Mouse (Mus musculus) lung, postnatal 14 days (tissue): ENCODE results near the gene Nmnat3.
A peak's percentile ranks its signal among the peaks of the same experiment; 100 is the strongest.

Experiments used
- DNase-seq: peaks from one replicate; pipeline ENCODE4 v3.0.0; 2021

Gene Nmnat3

DNA sequence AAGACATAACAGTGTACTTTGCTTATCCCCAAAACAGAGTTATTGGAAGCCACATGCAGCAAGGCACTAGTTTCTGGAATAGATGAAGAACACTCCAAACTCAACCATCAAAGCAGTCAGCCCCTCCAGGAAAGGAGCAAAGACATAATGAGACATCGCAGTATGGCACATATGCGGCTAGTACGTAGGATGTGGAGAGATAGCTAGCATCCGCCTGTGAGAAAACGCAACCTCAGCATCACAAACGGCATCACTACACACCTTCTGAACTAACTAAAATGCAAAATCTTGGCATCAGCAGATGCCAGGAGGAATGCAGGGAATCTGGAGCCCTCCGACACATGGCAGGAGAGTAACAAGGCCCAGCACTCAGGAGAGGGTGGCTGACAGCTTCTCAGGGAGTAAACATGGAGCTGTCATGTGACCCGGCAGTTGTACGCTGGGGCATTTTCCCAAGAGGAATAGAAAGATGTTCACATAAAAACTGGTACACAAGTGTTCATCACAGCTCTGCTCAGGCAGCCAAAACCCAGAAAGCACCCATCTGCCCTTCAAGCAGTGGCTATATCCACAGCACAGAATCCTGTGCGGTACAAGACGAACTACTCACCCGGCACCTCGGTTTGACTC lies 80.2 kb downstream of the Nmnat3 start:
- DNase-seq, result no peak

DNA sequence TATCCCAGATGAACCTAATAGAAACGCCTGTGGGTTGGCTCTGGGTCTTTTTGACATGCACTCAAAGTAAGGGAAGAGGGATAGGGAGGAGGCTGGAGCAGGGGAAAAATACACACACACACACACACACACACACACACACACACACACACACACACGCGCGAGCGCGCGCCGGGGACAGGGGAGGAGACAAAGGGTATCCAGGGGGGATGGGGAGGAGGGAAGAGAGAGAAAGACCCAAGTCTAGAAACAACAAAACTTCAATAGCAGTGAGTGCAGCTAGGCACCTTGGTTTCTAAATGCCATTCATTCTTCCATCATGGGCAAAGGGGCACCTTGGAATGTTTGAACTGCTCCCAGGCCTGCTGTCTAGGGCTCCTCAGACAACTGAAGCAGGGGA lies 82.5 kb downstream of the Nmnat3 start:
- DNase-seq, result no peak

DNA sequence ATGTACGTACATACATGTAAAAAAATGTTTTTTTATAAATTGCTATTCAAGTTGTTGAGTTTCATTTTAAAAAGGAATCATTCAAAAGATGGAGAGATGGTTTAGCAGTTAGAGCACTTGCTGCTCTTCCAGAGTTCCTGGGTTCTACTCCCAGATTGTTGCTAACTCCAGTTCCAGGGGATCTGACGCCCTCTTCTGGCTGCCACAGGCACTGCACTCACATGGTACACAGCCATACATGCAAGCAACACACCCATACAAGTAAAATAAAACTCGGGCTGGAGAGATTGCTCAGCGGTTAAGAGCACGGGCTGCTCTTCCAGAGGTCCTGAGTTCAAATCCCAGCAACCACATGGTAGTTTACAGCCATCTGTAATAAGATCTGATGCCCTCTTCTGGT lies 86.1 kb downstream of the Nmnat3 start:
- DNase-seq, result no peak

DNA sequence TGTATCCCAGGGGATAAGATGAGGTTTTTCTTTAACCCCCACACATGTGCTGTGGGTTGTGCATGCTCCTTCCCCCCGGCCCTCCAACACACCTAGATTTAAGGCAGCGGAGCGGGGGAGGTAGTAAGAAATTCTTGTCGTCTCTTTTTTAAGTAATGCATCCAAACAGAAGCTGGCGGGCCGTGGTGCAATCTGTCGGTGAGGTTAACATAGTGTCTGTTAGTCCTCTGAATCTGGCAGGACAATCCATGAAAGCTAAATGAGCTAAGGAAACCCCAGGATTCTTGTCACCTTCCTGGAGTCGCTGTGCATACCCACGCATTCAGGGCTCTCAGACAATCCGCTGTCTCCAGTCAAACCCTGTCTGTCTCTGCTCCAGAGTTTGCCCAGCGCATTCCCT lies 87.7 kb downstream of the Nmnat3 start:
- DNase-seq, result no peak

DNA sequence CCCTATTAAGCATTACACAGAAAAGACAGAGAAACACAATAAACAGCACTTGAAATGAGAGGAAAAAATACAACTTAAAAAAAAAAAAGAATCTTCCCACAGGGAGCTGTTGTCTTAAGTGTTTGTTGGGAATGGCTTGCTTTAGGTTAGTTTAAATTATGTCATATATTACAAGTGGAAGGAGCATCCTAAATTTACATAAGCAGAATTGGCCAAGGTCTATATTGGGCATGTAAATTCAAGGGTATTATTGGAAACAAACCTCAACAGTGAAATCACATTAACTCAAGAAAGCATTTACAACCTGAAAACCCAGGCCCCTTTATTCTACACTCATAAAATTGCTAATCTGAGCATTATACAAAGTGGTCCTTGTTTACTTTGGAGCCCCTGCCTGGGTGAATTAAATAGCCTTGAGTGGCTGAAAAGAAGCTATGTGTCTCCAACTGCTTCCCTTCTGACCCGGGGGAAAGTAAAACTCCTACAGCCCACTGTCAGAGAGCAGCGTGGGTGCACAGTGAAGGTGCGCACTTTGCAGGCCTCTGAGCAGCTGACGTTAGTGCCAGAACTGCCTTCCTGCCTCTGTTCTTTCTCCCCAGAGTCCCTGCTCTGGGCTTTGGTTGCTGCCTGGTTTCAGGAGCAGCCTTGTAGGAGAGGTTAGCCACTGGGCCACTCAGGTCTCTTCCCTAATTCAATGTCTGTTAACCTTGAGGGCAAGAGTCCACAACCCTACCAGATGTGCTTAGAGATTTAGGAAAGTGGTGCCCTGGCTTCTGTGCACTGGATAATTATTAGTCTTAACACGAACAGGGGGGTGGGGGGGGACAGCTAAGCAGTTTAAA lies 88.3 kb downstream of the Nmnat3 start:
- no peak for DNase-seq

DNA sequence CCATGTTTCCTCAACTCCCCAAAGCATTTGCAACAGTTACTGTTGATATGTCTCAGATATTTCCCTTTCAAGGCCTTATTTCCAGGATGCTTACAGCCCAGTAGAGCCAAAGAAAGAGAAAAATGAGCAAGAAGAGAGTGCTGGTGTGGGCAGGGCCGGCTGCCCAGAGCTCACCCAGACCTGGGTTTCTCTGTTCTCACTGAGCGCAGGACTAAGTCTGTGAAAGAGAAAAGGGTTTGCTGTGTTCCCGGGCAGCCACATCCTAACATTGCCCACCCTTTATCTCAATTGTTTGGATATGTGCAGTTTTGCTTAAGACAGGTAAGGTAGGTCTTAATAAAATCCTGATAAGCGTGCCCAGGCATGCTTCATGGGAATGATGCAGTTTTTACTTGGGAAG lies 92.5 kb downstream of the Nmnat3 start:
- no peak for DNase-seq

DNA sequence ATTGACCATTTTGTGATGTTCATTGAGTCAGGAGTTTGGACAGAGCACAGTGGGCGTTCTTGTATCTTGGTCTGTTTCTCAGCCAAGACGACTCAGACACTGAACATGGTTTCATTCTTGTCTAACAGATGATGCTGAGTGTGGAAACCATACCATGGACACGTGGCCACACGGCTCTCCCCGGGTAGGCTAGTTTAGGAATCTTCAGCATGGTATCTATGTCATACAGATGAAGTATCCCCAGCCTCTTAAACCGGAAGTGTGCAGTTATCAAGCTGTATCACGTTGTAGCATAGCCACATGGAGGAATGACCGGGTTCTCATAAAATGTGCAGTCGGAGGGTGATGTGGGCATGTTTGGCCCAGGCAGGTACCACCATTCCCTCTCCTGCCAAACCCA lies 93.4 kb downstream of the Nmnat3 start:
- DNase-seq, result no peak

DNA sequence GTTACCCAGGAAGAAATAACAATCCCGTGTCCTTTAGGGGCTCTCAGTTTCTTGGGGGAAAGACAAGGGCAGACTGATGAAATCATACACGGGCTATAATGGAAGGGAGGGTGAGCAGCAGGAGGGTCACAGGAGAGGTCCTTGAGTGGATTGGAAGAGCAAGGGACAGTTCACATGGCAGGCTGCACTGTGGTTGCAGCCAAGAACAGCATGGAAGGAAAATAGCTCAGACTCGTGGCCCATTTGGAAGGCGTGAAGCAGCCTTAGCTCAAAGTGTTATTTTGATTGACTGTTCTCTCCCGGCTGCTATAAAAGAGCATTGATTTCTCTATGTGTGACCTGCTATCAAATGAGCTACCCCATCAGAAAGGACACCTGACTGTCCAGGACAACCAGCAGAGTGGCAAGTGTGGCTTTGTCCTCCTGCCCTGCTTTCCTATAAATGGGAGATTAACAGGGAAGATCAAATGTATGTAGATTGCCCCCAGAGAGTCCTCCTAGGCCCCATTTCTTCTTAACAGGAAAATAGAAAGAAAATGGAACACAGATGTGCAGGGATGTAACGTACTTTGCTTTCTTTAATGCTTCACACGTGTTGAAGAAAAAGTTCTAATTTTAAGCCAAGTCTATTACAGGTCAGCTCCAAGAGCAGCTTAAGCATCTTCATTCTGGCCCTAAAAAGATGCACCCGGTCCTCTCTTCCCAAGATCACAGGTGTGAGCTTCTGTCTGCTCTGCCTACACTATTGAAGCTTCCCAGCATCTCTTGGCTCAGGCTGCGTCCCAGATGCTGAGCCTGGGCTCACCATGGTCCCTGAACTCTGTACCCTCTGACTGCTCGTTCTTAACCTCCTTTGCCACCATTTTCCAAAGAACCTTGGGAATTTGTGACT lies 100.8 kb downstream of the Nmnat3 start:
- no peak for DNase-seq

DNA sequence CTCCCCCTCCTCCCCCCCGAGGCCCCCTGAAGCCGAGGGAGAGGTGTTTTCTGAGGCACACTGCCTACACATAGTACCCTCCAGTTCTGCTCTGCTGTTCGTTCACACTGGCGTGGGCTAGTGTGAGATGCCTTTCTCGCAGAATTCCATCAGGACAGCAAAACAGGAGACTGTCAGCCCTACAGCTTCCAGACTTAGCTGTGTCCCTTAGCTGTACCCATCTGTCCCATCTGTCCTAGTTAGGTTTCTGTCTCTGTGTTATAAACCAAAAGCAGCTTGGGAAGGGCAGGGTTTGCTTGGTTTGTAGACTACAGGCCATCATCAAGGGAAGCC lies 101.4 kb downstream of the Nmnat3 start:
- no peak for DNase-seq

DNA sequence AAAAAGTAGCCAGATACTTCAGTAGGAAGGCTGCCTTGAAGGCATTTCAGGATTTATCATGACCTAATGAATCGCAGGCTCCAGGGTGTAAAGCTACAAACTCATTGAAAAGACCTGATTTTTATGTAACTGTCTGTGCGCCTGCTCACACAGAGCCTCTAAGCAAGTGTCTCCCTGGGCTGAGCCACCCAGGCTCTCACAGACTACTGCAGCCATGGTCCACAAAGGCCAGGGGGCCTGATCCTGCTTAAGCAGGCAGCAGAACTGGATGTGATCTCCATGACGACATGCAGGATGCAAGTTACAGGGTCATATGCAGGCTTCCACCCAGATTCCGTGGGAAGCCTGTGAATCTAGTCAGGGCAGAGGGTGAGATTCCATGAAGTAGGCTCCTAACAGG lies 106.3 kb downstream of the Nmnat3 start:
- no peak for DNase-seq

DNA sequence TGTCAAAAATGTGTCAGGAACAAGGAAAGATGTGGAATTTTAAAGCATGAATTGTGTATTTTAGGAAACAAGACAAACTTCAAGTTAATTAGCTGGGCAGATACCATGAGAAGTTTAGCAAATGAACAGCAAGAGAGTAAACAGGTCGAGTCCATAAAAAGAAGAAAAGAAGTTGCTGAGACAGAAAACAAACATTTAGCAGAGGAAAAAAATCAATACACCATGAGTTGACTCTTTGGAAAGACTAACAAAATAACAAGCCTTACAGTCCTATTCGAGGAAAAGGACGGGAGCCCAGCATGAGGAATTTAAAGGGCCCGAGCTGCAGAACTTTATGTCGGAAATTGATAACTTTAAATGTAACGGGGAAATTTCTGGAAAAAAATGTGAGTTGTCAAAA lies 110.0 kb downstream of the Nmnat3 start:
- no peak for DNase-seq

DNA sequence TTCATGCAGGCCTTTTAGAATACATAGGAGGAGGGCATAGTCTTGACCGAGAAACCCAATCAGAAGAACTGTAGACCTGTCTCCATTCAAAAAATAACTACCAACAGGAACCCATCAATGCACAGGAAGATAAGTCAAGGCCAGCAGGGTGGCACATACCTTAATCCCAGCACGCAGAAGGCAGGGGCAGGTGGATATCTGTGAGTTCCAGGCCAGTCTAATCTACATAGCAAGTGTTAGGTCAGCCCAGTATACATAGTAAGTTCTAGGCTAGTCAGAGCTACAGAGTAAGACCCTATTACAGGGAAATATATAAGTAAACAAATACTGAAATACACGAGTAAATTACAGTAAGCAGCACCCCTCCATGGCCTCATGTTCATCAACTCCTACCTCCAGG lies 110.6 kb downstream of the Nmnat3 start:
- no peak for DNase-seq

DNA sequence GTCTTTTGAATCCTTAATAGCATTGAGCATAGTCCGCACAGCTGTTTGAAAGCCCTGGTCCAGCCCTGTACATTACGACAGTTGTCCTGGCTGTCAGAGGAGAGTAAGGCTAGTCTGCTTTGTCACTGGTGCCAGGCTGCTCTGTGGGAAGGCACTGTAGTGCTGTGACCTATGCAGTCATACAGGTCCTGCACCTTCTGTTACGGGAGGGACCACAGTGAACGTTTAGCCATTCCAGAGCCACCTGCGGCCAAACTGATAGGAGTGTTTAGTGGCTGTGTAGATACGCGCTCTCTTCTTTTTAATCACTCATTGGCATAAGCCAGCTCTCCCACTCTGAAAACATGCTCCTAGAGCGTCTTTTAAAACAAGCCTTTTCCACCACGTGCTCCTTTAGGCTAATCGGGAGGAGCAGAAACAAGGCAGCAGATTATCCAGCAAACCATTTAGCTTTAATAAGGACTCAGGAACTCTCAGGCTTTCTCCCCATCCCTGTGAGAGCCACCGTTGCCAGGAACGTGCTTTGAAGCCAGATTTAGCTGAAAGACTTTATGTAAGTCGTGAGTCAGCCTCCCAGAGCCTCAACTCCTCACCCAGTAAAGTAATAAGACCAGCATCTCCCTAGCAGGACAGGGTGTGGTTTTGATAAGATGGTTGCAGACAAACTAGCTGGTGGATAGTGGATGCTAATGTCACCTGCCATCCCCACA lies 113.1 kb downstream of the Nmnat3 start:
- no peak for DNase-seq

DNA sequence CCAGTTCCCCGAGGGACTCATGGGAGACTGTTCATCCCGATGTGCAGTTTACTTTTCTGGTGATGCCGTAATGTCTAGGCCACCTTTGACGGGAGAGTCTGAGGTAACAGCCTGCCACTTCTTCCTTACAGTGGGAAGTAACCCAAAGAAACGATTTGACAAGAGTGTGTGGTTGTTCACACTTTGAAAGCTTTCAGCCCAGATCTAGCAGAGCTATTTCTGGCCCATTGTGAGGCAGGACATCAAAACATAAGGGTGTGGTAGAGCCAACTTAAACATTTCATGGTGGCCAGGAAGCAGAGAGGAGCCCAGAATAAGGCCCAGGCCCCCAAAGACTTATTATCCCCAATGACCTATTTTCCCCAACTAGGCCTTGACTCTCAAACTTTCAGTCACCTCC lies 114.4 kb downstream of the Nmnat3 start:
- no peak for DNase-seq

DNA sequence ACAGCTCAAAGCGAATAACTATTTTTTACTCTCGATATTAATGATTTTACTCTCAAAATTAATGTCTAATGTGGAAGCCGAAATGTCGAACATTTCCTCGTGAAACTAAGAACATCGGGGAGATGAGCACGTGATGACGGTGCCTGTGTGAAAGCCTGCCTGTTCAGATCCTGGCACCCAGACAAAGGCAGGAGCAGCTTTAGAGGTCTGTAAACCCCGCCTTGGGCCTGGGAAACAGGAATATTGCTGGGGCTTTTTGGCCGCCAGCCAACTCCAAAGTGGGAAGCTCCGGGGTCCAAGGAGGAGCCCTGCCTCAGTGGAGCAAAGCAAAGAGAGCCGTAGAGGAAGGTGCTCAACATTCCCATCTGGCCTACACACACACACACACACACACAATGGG lies 120.5 kb downstream of the Nmnat3 start:
- no peak for DNase-seq

DNA sequence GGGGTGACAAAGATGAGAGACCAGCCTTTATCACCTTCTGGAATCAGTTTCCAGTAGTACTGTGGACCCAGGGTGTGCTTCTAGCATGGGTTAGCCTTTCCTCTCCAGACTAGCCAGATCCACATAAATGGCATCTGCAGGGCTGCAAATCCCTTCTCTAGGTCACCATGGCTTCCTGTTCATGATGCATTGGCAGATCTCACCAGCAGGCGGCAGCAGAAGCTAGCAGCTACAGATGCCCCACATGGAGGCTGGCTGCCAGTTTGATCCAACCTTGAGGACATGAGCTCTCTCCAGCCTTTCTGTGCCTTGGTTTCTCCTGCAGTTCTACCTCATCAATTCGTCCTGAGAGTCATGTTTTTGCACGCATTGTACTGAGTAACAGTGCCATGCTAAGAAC lies 121.9 kb downstream of the Nmnat3 start:
- DNase-seq, result peak; percentile 79

DNA sequence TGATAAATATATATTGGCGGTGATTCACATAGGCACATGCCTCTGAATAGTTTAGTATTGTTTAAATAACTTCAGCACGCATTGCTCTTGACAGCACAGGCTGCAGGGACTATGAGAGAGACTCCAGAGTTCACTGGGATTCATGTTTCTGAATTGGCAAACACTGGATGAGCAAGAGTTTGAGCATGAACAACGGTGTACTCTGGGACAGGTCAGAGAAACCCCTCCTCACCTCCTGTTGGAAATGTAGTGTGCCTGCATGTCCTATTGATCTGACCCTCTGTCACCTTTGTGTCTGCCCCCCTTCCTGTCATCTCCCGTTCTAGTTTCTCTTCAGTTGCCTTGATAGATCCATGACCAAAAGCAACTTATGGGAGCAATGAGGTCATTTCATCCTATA lies 128.2 kb downstream of the Nmnat3 start:
- DNase-seq, result no peak

DNA sequence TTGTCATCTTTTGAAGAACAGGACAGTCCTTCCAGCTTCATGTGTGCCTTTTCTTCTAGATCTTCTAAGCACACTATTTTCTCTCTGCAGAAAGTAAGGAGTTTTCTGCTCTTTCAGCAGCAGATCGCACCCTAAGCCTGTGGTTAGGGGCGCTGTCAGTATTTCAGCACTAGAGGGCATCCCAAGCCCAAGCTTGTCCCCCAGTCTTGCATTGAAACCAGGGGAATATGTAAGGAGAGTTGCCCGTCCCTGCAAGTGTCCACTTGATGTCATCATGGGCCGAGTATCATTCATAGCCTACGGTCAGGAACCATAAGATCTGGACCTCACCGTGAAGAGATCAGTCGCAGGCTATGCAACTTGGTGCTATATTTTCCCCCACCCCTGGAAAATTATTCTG lies 130.7 kb downstream of the Nmnat3 start:
- peak; percentile 43 for DNase-seq

DNA sequence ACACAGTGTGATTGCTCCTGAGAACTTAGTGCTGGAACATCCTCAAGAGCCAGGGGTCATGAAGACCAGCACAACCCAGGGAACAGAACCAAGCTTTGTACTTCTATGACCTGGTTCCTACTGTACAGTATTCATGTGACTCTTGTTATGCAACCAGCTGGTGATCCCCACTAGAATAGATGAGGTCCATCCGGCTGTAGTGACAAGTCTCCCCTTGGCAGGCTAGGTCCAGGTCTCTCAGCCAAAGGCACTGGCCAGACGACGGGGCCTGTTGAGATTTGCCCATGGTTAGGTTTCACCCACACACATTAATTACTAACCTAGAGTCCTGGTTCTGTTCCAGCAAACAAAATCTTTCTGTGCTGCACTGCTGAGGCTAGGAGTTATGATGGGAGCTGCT lies 131.1 kb downstream of the Nmnat3 start:
- DNase-seq, result no peak

DNA sequence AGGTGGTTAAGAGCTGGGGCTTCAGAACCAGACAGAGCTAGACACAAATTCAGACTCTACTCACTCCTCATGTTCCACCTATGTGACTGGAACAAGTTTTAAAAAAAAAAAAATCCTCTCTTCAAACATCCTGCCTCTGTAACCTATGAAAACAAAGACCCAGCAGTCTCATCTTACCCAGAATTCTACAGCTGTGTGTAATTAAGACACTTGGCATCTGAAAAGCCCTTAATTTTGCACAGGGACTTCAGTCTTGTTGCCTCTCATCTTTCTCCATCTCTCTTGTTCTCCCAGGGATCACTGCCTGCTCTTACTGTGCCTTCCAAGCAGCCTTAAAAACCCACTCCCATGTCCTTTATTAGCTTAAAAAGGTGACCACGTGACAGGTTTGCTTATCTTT lies 133.4 kb downstream of the Nmnat3 start:
- DNase-seq, result no peak

DNA sequence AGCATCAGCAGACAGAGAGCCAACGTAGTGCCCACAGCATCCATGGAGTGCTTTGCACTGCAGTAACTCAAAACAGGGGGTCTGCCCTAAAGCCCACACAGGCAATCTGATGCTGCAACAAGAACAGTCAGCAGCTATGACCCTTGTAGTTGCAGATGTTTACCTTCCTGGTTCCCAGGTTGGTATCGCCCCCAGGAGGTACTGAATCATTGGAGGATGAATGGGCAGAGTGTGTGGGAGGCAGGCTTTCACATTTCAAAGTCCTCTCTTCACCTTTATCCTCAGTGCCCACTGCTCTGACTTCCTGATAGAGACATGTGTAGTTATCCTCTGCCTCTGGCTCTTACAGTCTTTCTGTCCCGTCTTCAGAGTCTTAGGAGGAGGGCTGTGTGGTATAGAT lies 134.7 kb downstream of the Nmnat3 start:
- DNase-seq, result no peak

DNA sequence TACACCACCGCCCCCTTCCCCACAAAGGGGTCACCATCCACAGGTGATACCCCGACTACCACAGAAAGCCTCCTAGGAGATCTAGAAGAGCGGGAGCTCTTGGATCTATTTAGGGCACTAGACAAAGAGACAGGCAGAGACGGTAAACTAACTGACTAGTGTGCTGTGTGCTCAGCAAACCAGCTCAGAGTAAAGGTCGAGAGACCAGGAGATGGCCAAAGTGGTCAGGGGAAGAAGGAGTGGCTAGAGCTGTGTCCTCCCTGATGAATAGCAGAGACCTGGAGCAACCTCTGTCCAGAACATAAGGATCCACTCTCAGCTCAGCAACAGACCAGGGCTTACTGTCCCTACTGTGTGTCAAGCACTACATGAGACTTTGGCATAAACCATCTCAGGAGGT lies 135.4 kb downstream of the Nmnat3 start, which contains the start of gene Rbp1:
Rbp1 (plus strand) TSS at position 306 of the 400 bp plus-strand sequence.
- no peak for DNase-seq

DNA sequence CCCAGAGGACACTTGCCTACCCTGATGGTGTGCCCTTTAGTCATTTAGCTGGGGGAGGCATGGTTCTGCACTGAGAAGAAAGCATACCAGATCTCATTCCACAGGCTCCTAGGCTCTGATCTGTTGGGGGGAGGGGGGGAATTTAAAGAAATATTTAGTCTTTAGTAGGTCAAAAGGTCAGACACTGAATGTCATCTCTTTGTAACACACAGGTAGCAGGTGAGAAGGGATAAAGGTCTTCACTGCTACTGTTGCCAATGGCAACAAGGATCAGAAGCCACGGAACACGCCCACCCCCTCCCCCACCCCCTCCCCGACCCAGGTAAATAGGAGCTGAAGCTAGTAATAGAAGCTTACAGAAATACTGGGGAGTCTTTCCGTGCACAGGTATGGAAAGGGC lies 136.5 kb downstream of the Nmnat3 start:
- no peak for DNase-seq
